Comparison of ENCODE assay signal across 15 mouse cellular contexts in the genomic region with DNA sequence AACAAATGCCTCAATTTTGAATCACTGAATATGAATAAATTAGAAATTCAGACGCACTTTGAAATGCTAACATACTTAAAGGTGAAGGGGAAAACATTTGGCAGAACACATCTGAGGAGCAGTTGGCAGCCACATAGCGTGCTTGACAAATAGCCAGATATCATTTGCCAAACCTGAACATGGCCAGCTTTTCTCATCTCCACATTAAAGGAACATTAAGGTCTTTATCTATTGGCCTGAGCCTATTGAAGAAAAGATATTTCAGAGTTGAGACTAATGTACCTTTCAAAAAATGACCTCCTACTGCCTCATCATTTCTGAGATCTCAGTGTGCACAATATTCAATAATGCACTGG.
DNase-seq lines count a peak whose midpoint lies in the region; ATAC-seq lines count a peak whose summit lies in the region.
"Had no signal": no experiment of that assay in that cellular context is flagged by ENCODE, and none has a peak within 500 bp of the region (broad histone marks: within the 10 kb centered on the region; RNA-seq: fewer than 3 reads in every experiment).

No protein-coding gene starts in this region.

- H3K9me3 ChIP-seq in stomach, embryonic 15.5 days, result no peaks in the 10 kb centered on the region
- H3K9me3 ChIP-seq: embryonic facial prominence, embryonic 15.5 days had no signal

- no peak overlapping the region for H3K4me2 ChIP-seq in stomach, embryonic 15.5 days
- H3K4me2 ChIP-seq: embryonic facial prominence, embryonic 15.5 days; hindbrain, embryonic 14.5 days had no signal

- no peak overlapping the region for H3K9ac ChIP-seq in stomach, embryonic 15.5 days
- H3K9ac ChIP-seq: embryonic facial prominence, embryonic 15.5 days; hindbrain, embryonic 14.5 days had no signal

- WGBS in stomach, embryonic 15.5 days, result 65% methylated on average over 2 of the region's 2 CpGs

- H3K36me3 ChIP-seq in stomach, embryonic 15.5 days, result no peaks in the 10 kb centered on the region
- H3K36me3 ChIP-seq: embryonic facial prominence, embryonic 15.5 days had no signal

- ATAC-seq in stomach, embryonic 15.5 days (ENCODE audit: insufficient read depth, low FRiP score, low read depth), result no peak
- ATAC-seq: forebrain, embryonic 16.5 days had no signal

- DNase-seq in heart, postnatal 36 days, result peak; percentile 18 to 22
- DNase-seq in heart, postnatal 25 days (ENCODE audit: low spot score), result no peak
- peak; percentile 89 for DNase-seq in cerebellum, adult 11-12 months
- DNase-seq in cerebellum, postnatal 25 days, result peak; percentile 84 to 87
- no peak for DNase-seq in gastrocnemius, postnatal 4 days (ENCODE audit: low spot score in 2 of 2)
- no peak for DNase-seq in retina, postnatal 1 day
- DNase-seq: gastrocnemius, postnatal 14 days; kidney, adult 2 months; lung, adult 2 months; midbrain, embryonic 14.5 days had no signal

- peak overlapping the region; percentile 78; the same call in 1 of the 2 replicates for H3K27ac ChIP-seq in stomach, embryonic 15.5 days
- H3K27ac ChIP-seq: hindbrain, embryonic 14.5 days; macrophage had no signal

- no peaks in the 10 kb centered on the region for H3K4me1 ChIP-seq in stomach, embryonic 15.5 days
- H3K4me1 ChIP-seq: embryonic facial prominence, embryonic 15.5 days had no signal

- H3K4me3 ChIP-seq in stomach, embryonic 15.5 days (replicated peaks), result no peak overlapping the region
- H3K4me3 ChIP-seq: embryonic facial prominence, embryonic 15.5 days had no signal

- intact Hi-C loops in heart, postnatal 36 days (cut with DNase I), result no loop called here
- intact Hi-C loops in heart, postnatal 25 days (cut with DNase I), result no loop called here

- H3K27me3 ChIP-seq in stomach, embryonic 15.5 days (replicated peaks), result no peaks in the 10 kb centered on the region
- H3K27me3 ChIP-seq: embryonic facial prominence, embryonic 15.5 days had no signal

Comparison
In these comparisons a context has a peak if more than half of its experiments do, and no peak if none do; other contexts are left out.
1. DNase-seq: peak in heart, postnatal 36 days (2 of 2), cerebellum, adult 11-12 months (single experiment) and cerebellum, postnatal 25 days (2 of 2); none in heart, postnatal 25 days (single experiment), gastrocnemius, postnatal 4 days (0 of 2) and retina, postnatal 1 day (single experiment).